Mouse (Mus musculus) stomach, postnatal 0 days (tissue): ENCODE data around the gene Myom1.

Experiments
- CTCF ChIP-seq: IDR thresholded peaks from 2 replicates; pipeline ENCODE4 v1.5.1; 2016; ENCODE audit warnings: antibody characterized with exemption, low read depth, mild to moderate bottlenecking, moderate library complexity
- EP300 ChIP-seq: optimal IDR thresholded peaks from 2 replicates; pipeline ENCODE3; 2016; ENCODE audit warnings: antibody characterized with exemption

DNA sequence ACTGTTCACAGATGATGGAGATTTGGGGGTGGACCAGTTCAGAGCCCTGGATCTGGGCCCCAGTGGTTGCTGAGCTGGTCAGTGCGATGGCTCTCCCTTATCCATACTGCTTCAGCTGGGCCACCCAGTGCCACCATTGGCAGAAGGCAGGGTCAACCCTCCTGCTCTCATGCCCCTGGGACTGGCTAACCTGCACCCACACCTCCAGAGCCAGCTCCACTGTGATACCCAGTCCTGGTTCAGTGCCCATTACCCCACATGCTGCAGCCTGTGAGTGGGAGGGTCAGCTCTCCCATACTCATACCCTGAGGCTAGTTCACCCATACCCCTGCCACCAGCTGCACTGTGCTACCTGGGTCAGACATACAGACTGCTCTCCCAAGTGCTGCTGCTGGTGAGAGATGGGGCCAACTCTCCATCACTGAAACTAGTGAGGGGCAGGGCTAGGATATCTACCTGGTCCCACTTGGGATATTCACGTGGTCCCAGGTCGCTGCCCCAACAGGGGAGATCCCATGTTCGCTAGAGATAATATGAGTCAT, 15.1 kb downstream of the Myom1 start:
- TF ChIP-seq CTCF, result no peak
- TF ChIP-seq EP300, result no peak
